Mouse (Mus musculus): ENCODE measurements around the gene Rpl35a. TPM values are rescaled to one million over a fixed set of nuclear protein-coding genes. Genes with fewer than 3 reads are reported as not detected.

Rpl35a gene
- total RNA-seq, 1 experiment: 1,755 TPM

DNA sequence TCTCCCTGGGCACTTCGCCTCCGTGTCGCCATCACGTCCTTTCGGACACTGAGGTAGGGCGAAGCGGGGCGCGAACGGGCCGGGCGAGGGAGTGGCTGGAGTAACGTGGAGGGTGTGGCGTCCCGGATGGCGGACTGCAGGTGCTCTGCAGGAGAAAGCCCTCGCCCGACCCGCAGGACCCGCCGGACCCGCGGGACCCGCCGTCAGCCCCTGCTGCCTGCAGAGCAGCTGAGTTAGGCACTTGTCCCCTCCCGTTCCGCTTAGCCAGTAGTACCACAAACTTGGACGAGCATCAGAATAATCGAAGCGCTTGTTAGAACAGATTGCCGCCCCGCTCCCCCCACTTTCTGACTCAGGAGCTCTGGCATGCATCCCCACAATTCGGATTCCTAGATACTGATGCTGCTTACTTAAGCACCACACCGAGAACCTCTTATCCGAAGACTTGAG is 6.5 kb downstream of the Rpl35a start:
- H3K27ac ChIP-seq (ENCODE audit: insufficient read depth, low read depth, low read length, poor library complexity, severe bottlenecking): 0 out of 2 replicates have a peak overlapping the region, but pooled peaks have one; percentile 57
- in situ Hi-C loops (cut with MboI; ENCODE audit: low sequenced_read_pairs in 2 of 2, unreplicated experiment in 2 of 2): no loop called here
- H3K4me3 ChIP-seq (ENCODE audit: insufficient read depth in 1 of 2, low read depth in 1 of 2, low read length in 2 of 2, poor library complexity in 1 of 2, severe bottlenecking in 1 of 2): peak overlapping the region; percentile 64 to 93
- no peaks in the 10 kb centered on the region for H3K9me3 ChIP-seq (ENCODE audit: control insufficient read depth, insufficient read depth, low read depth, low read length)
- H3K9ac ChIP-seq (ENCODE audit: insufficient read depth, low read depth, low read length, poor library complexity, severe bottlenecking): peak overlapping the region; percentile 91
- peaks cover 30% of the 10 kb centered on the region for H3K36me3 ChIP-seq (ENCODE audit: control insufficient read depth, insufficient read depth, low read length, poor library complexity, severe bottlenecking)
- TF ChIP-seq MAFK (IDR thresholded peaks at IDR 0.05; ENCODE audit: insufficient read depth, low read depth, low read length): no peak
- 0 out of 2 replicates have a peak, but pooled peaks have one; percentile 5 for TF ChIP-seq CHD2 (IDR thresholded peaks at IDR 0.05; ENCODE audit: low read depth, low read length)
- peaks cover 0 to 6% of the 10 kb centered on the region in 2 experiments; a peak in 1 of 4 replicates for H3K4me1 ChIP-seq (ENCODE audit: control insufficient read depth in 2 of 2, insufficient read depth in 2 of 2, low read length in 2 of 2, poor library complexity in 1 of 2)
- no peak for DNase-seq (ENCODE audit: low read depth, low spot score)

DNA sequence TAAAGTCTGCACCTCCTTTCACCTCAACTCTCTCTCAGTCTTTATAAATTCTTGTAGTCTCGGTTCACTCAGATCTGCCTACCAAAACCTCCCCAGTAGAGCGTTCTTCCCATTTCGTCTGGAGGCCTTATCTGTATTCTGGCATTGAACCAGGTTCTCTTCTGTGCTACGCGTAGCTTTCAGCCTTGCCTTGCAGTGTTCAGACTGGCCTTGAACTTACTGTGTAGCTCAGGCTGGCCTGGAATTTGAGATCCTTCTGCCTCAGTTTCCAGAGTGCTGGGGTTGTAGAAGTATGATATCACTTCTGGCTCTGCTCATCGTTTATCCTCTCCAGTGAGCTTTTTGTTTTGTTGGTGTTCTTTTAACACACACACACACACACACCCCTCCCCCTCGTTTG is 7.0 kb downstream of the Rpl35a start:
- Histone ChIP-seq H3K27ac (ENCODE audit: insufficient read depth, low read depth, low read length, poor library complexity, severe bottlenecking) (no peak overlapping the region), H3K9me3 (ENCODE audit: control insufficient read depth, insufficient read depth, low read depth, low read length) (no peaks in the 10 kb centered on the region), H3K4me1 (ENCODE audit: control insufficient read depth in 2 of 2, insufficient read depth in 2 of 2, low read length in 2 of 2, poor library complexity in 1 of 2) (peaks cover 0 to 6% of the 10 kb centered on the region in 2 experiments; a peak in 1 of 4 replicates), H3K4me3 (ENCODE audit: insufficient read depth in 1 of 2, low read depth in 1 of 2, low read length in 2 of 2, poor library complexity in 1 of 2, severe bottlenecking in 1 of 2) (peak overlapping the region; percentile 64 to 93), H3K9ac (ENCODE audit: insufficient read depth, low read depth, low read length, poor library complexity, severe bottlenecking) (peak overlapping the region; percentile 91; the same call in 1 of the 2 replicates), H3K36me3 (ENCODE audit: control insufficient read depth, insufficient read depth, low read length, poor library complexity, severe bottlenecking) (peaks cover 27% of the 10 kb centered on the region)
- in situ Hi-C loops (cut with MboI; ENCODE audit: low sequenced_read_pairs in 2 of 2, unreplicated experiment in 2 of 2): no loop called here
- TF ChIP-seq HCFC1 (IDR thresholded peaks at IDR 0.05; ENCODE audit: borderline replicate concordance, insufficient read depth, low read length) (no peak), ZNF384 (IDR thresholded peaks at IDR 0.05; ENCODE audit: low read depth, low read length) (no peak), MAFK (IDR thresholded peaks at IDR 0.05; ENCODE audit: insufficient read depth, low read depth, low read length) (no peak), CHD2 (IDR thresholded peaks at IDR 0.05; ENCODE audit: low read depth, low read length) (no peak), ZC3H11A (IDR thresholded peaks at IDR 0.05; ENCODE audit: borderline replicate concordance, low read depth, low read length) (no peak)
- DNase-seq (ENCODE audit: low read depth, low spot score): no peak

DNA sequence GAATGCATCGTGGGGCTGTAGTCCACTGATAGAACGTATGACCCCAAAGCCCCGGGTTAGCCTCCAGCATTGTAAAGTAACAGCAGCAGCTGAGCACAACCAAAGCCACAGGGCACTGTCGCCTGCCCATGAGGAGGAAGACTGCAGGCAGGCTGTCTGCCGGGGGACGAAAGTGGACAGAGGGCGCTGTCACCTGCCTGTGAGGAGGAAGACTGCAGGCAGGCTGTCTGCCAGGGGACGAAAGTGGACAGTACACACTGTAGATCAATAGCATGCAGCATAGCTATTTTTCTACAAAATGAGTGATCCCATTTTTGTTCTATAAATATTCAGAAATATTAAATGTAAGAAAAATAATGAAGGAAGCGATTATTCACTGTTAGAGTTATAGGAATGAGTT is 8.4 kb downstream of the Rpl35a start:
- 0 out of 4 replicates have a peak, but pooled peaks cover 0 to 4% of the 10 kb centered on the region in 2 experiments for H3K4me1 ChIP-seq (ENCODE audit: control insufficient read depth in 2 of 2, insufficient read depth in 2 of 2, low read length in 2 of 2, poor library complexity in 1 of 2)
- no peaks in the 10 kb centered on the region for H3K9me3 ChIP-seq (ENCODE audit: control insufficient read depth, insufficient read depth, low read depth, low read length)
- no peak overlapping the region for H3K4me3 ChIP-seq (ENCODE audit: insufficient read depth in 1 of 2, low read depth in 1 of 2, low read length in 2 of 2, poor library complexity in 1 of 2, severe bottlenecking in 1 of 2)
- no peak for TF ChIP-seq ZC3H11A (IDR thresholded peaks at IDR 0.05; ENCODE audit: borderline replicate concordance, low read depth, low read length)
- TF ChIP-seq HCFC1 (IDR thresholded peaks at IDR 0.05; ENCODE audit: borderline replicate concordance, insufficient read depth, low read length): no peak
- TF ChIP-seq MAFK (IDR thresholded peaks at IDR 0.05; ENCODE audit: insufficient read depth, low read depth, low read length): no peak
- no peak for TF ChIP-seq CHD2 (IDR thresholded peaks at IDR 0.05; ENCODE audit: low read depth, low read length)
- TF ChIP-seq ZNF384 (IDR thresholded peaks at IDR 0.05; ENCODE audit: low read depth, low read length): no peak
- peaks cover 14% of the 10 kb centered on the region for H3K36me3 ChIP-seq (ENCODE audit: control insufficient read depth, insufficient read depth, low read length, poor library complexity, severe bottlenecking)
- DNase-seq (ENCODE audit: low read depth, low spot score): no peak
- H3K27ac ChIP-seq (ENCODE audit: insufficient read depth, low read depth, low read length, poor library complexity, severe bottlenecking): no peak overlapping the region
- H3K9ac ChIP-seq (ENCODE audit: insufficient read depth, low read depth, low read length, poor library complexity, severe bottlenecking): no peak overlapping the region
- in situ Hi-C loops (cut with MboI; ENCODE audit: low sequenced_read_pairs in 2 of 2, unreplicated experiment in 2 of 2): no loop called here

DNA sequence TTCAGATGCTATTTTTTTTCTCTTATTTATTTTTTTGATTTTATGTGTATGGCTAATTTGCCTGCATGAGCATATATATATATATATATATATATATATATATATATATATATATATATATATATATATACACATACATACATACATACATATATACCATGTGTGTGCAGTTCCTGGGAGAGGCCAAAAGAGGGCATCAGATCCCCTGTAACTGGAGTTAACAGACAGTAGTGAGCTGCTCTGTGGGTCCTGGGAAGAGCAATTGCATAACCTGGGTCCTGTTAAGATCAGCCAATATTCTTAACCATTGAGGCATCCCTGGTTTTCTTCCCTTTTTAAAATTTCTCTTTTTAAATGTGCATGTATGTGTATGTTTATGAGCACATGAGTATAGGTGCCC is 14.7 kb downstream of the Rpl35a start:
- no peak for TF ChIP-seq CHD2 (IDR thresholded peaks at IDR 0.05; ENCODE audit: low read depth, low read length)
- no peak for TF ChIP-seq HCFC1 (IDR thresholded peaks at IDR 0.05; ENCODE audit: borderline replicate concordance, insufficient read depth, low read length)
- TF ChIP-seq ZC3H11A (IDR thresholded peaks at IDR 0.05; ENCODE audit: borderline replicate concordance, low read depth, low read length): no peak
- no peak for TF ChIP-seq MAFK (IDR thresholded peaks at IDR 0.05; ENCODE audit: insufficient read depth, low read depth, low read length)
- Histone ChIP-seq H3K4me3 (ENCODE audit: insufficient read depth in 1 of 2, low read depth in 1 of 2, low read length in 2 of 2, poor library complexity in 1 of 2, severe bottlenecking in 1 of 2) (no peak overlapping the region), H3K36me3 (ENCODE audit: control insufficient read depth, insufficient read depth, low read length, poor library complexity, severe bottlenecking) (peaks cover 11% of the 10 kb centered on the region; the same call in 1 of the 2 replicates)

More for the DNA sequence above, 14.7 kb downstream of the Rpl35a start:
- no peaks in the 10 kb centered on the region for H3K9me3 ChIP-seq (ENCODE audit: control insufficient read depth, insufficient read depth, low read depth, low read length)
- H3K9ac ChIP-seq (ENCODE audit: insufficient read depth, low read depth, low read length, poor library complexity, severe bottlenecking): no peak overlapping the region
- peaks cover 0 to 2% of the 10 kb centered on the region in 2 experiments; a peak in 1 of 4 replicates for H3K4me1 ChIP-seq (ENCODE audit: control insufficient read depth in 2 of 2, insufficient read depth in 2 of 2, low read length in 2 of 2, poor library complexity in 1 of 2)
- H3K27ac ChIP-seq (ENCODE audit: insufficient read depth, low read depth, low read length, poor library complexity, severe bottlenecking): no peak overlapping the region
- no peak for DNase-seq (ENCODE audit: low read depth, low spot score)
- in situ Hi-C loops (cut with MboI; ENCODE audit: low sequenced_read_pairs in 2 of 2, unreplicated experiment in 2 of 2): no loop called here

Measured in ES-E14 (cell line).